Mouse (Mus musculus): Measurements from ENCODE around the gene Armc3. TPM values are rescaled to one million over a fixed set of nuclear protein-coding genes. Genes with fewer than 3 reads are reported as not detected.
"Not testable (repeated sequence)": the region's sequence is repeated elsewhere in the genome, so short reads cannot be mapped to it uniquely, and the experiment has no call there.

The Armc3 gene
- polyA plus RNA-seq, 1 experiment from 2014 or later, result 0.13 TPM

GRCm38 (mm10) chr2:19292366-19292765 is 93.3 kb downstream of the Armc3 start:
- 56% methylated on average over 3 of the region's 3 CpGs for WGBS (ENCODE audit: insufficient replicate concordance)
- Histone ChIP-seq H3K4me3 (ENCODE audit: low read depth, low read length) (no peak overlapping the region), H3K9me3 (replicated peaks; ENCODE audit: control insufficient read depth, low read length) (no peaks in the 10 kb centered on the region), H3K4me2 (no peak overlapping the region), H3K4me1 (ENCODE audit: control insufficient read depth, insufficient read depth, low read length) (no peaks in the 10 kb centered on the region), H3K9ac (ENCODE audit: low read depth, low read length) (no peak overlapping the region), H3K36me3 (ENCODE audit: control insufficient read depth, insufficient read depth, low read length) (no peaks in the 10 kb centered on the region), H3K27ac (ENCODE audit: low read depth, low read length) (no peak overlapping the region), H3K27me3 (ENCODE audit: control insufficient read depth, insufficient read depth, low read length) (no peaks in the 10 kb centered on the region)
- no peak for ATAC-seq (replicated peaks; ENCODE audit: insufficient number of reproducible peaks, low FRiP score, low TSS enrichment)

- H3K4me1 ChIP-seq (ENCODE audit: control insufficient read depth, insufficient read depth, low read length), result no peaks in the 10 kb centered on the region
- H3K4me2 ChIP-seq, result no peak overlapping the region
- no peak for ATAC-seq (replicated peaks; ENCODE audit: insufficient number of reproducible peaks, low FRiP score, low TSS enrichment)
- H3K9ac ChIP-seq (ENCODE audit: low read depth, low read length), result no peak overlapping the region
- H3K4me3 ChIP-seq (ENCODE audit: low read depth, low read length), result no peak overlapping the region
- H3K27ac ChIP-seq (ENCODE audit: low read depth, low read length), result no peak overlapping the region
- no peaks in the 10 kb centered on the region for H3K27me3 ChIP-seq (ENCODE audit: control insufficient read depth, insufficient read depth, low read length)
- no peaks in the 10 kb centered on the region for H3K36me3 ChIP-seq (ENCODE audit: control insufficient read depth, insufficient read depth, low read length)
- WGBS (ENCODE audit: insufficient replicate concordance), result 76% methylated on average over 9 of the region's 9 CpGs
- no peaks in the 10 kb centered on the region for H3K9me3 ChIP-seq (replicated peaks; ENCODE audit: control insufficient read depth, low read length)
Measured at GRCm38 (mm10) chr2:19300345-19301089, 101.4 kb downstream of the Armc3 start.

GRCm38 (mm10) chr2:19301251-19301650 is 102.1 kb downstream of the Armc3 start:
- no peak overlapping the region for H3K9ac ChIP-seq (ENCODE audit: low read depth, low read length)
- H3K4me2 ChIP-seq, result 0 out of 2 replicates have a peak overlapping the region, but pooled peaks have one; percentile 2
- no peaks in the 10 kb centered on the region for H3K4me1 ChIP-seq (ENCODE audit: control insufficient read depth, insufficient read depth, low read length)
- no peak overlapping the region for H3K4me3 ChIP-seq (ENCODE audit: low read depth, low read length)
- no peaks in the 10 kb centered on the region for H3K9me3 ChIP-seq (replicated peaks; ENCODE audit: control insufficient read depth, low read length)
- no peaks in the 10 kb centered on the region for H3K36me3 ChIP-seq (ENCODE audit: control insufficient read depth, insufficient read depth, low read length)
- H3K27ac ChIP-seq (ENCODE audit: low read depth, low read length), result no peak overlapping the region
- ATAC-seq (replicated peaks; ENCODE audit: insufficient number of reproducible peaks, low FRiP score, low TSS enrichment), result no peak
- 12% methylated on average over 6 of the region's 6 CpGs for WGBS (ENCODE audit: insufficient replicate concordance)
- no peaks in the 10 kb centered on the region for H3K27me3 ChIP-seq (ENCODE audit: control insufficient read depth, insufficient read depth, low read length)

GRCm38 (mm10) chr2:19303087-19303486 is 104.0 kb downstream of the Armc3 start:
- not testable (repeated sequence) for H3K9ac ChIP-seq (ENCODE audit: low read depth, low read length); ATAC-seq (replicated peaks; ENCODE audit: insufficient number of reproducible peaks, low FRiP score, low TSS enrichment); H3K9me3 ChIP-seq (replicated peaks; ENCODE audit: control insufficient read depth, low read length); H3K36me3 ChIP-seq (ENCODE audit: control insufficient read depth, insufficient read depth, low read length); H3K27ac ChIP-seq (ENCODE audit: low read depth, low read length); H3K4me1 ChIP-seq (ENCODE audit: control insufficient read depth, insufficient read depth, low read length); H3K4me3 ChIP-seq (ENCODE audit: low read depth, low read length); H3K27me3 ChIP-seq (ENCODE audit: control insufficient read depth, insufficient read depth, low read length); H3K4me2 ChIP-seq
- 70% methylated on average over 3 of the region's 3 CpGs for WGBS (ENCODE audit: insufficient replicate concordance)

- H3K4me2 ChIP-seq, result no peak overlapping the region
- H3K9ac ChIP-seq (ENCODE audit: low read depth, low read length), result no peak overlapping the region
- no peaks in the 10 kb centered on the region for H3K36me3 ChIP-seq (ENCODE audit: control insufficient read depth, insufficient read depth, low read length)
- H3K4me1 ChIP-seq (ENCODE audit: control insufficient read depth, insufficient read depth, low read length), result no peaks in the 10 kb centered on the region
- no peaks in the 10 kb centered on the region for H3K27me3 ChIP-seq (ENCODE audit: control insufficient read depth, insufficient read depth, low read length)
- no peak overlapping the region for H3K27ac ChIP-seq (ENCODE audit: low read depth, low read length)
- 81% methylated on average over 3 of the region's 3 CpGs for WGBS (ENCODE audit: insufficient replicate concordance)
- H3K9me3 ChIP-seq (replicated peaks; ENCODE audit: control insufficient read depth, low read length), result peaks cover 3% of the 10 kb centered on the region
- ATAC-seq (replicated peaks; ENCODE audit: insufficient number of reproducible peaks, low FRiP score, low TSS enrichment), result no peak
- no peak overlapping the region for H3K4me3 ChIP-seq (ENCODE audit: low read depth, low read length)
Measured at GRCm38 (mm10) chr2:19310498-19310897, 111.4 kb downstream of the Armc3 start.

- H3K9ac ChIP-seq (ENCODE audit: low read depth, low read length), result no peak overlapping the region
- WGBS (ENCODE audit: insufficient replicate concordance), result 48% methylated on average over 11 of the region's 11 CpGs
- ATAC-seq (replicated peaks; ENCODE audit: insufficient number of reproducible peaks, low FRiP score, low TSS enrichment), result no peak
- no peaks in the 10 kb centered on the region for H3K4me1 ChIP-seq (ENCODE audit: control insufficient read depth, insufficient read depth, low read length)
- no peak overlapping the region for H3K27ac ChIP-seq (ENCODE audit: low read depth, low read length)
- H3K27me3 ChIP-seq (ENCODE audit: control insufficient read depth, insufficient read depth, low read length), result no peaks in the 10 kb centered on the region
- no peak overlapping the region for H3K4me2 ChIP-seq
- no peaks in the 10 kb centered on the region for H3K36me3 ChIP-seq (ENCODE audit: control insufficient read depth, insufficient read depth, low read length)
- no peak overlapping the region for H3K4me3 ChIP-seq (ENCODE audit: low read depth, low read length)
- peaks cover 4% of the 10 kb centered on the region for H3K9me3 ChIP-seq (replicated peaks; ENCODE audit: control insufficient read depth, low read length)
Measured at GRCm38 (mm10) chr2:19316056-19316455, 117.0 kb downstream of the Armc3 start.

GRCm38 (mm10) chr2:19316691-19317090 is 117.6 kb downstream of the Armc3 start:
- Histone ChIP-seq H3K4me1 (ENCODE audit: control insufficient read depth, insufficient read depth, low read length) (no peaks in the 10 kb centered on the region), H3K36me3 (ENCODE audit: control insufficient read depth, insufficient read depth, low read length) (no peaks in the 10 kb centered on the region), H3K4me3 (ENCODE audit: low read depth, low read length) (no peak overlapping the region), H3K9me3 (replicated peaks; ENCODE audit: control insufficient read depth, low read length) (peaks cover 4% of the 10 kb centered on the region), H3K27me3 (ENCODE audit: control insufficient read depth, insufficient read depth, low read length) (no peaks in the 10 kb centered on the region), H3K4me2 (no peak overlapping the region), H3K27ac (ENCODE audit: low read depth, low read length) (no peak overlapping the region), H3K9ac (ENCODE audit: low read depth, low read length) (no peak overlapping the region)
- WGBS (ENCODE audit: insufficient replicate concordance), result 71% methylated on average over 4 of the region's 4 CpGs
- ATAC-seq (replicated peaks; ENCODE audit: insufficient number of reproducible peaks, low FRiP score, low TSS enrichment), result no peak

- not testable (repeated sequence) for H3K27ac ChIP-seq (ENCODE audit: low read depth, low read length); H3K4me3 ChIP-seq (ENCODE audit: low read depth, low read length); ATAC-seq (replicated peaks; ENCODE audit: insufficient number of reproducible peaks, low FRiP score, low TSS enrichment); H3K4me1 ChIP-seq (ENCODE audit: control insufficient read depth, insufficient read depth, low read length); H3K36me3 ChIP-seq (ENCODE audit: control insufficient read depth, insufficient read depth, low read length); H3K27me3 ChIP-seq (ENCODE audit: control insufficient read depth, insufficient read depth, low read length); H3K4me2 ChIP-seq; H3K9ac ChIP-seq (ENCODE audit: low read depth, low read length); H3K9me3 ChIP-seq (replicated peaks; ENCODE audit: control insufficient read depth, low read length)
- WGBS (ENCODE audit: insufficient replicate concordance), result 53% methylated on average over 2 of the region's 2 CpGs
Measured at GRCm38 (mm10) chr2:19317151-19317812, 118.2 kb downstream of the Armc3 start.

GRCm38 (mm10) chr2:19318499-19318898 is 119.4 kb downstream of the Armc3 start:
- no peak overlapping the region for H3K9ac ChIP-seq (ENCODE audit: low read depth, low read length)
- no peaks in the 10 kb centered on the region for H3K36me3 ChIP-seq (ENCODE audit: control insufficient read depth, insufficient read depth, low read length)
- H3K4me2 ChIP-seq, result no peak overlapping the region
- WGBS (ENCODE audit: insufficient replicate concordance), result 67% methylated on average over 4 of the region's 4 CpGs
- H3K9me3 ChIP-seq (replicated peaks; ENCODE audit: control insufficient read depth, low read length), result peaks cover 4% of the 10 kb centered on the region
- no peak overlapping the region for H3K4me3 ChIP-seq (ENCODE audit: low read depth, low read length)
- no peaks in the 10 kb centered on the region for H3K27me3 ChIP-seq (ENCODE audit: control insufficient read depth, insufficient read depth, low read length)
- ATAC-seq (replicated peaks; ENCODE audit: insufficient number of reproducible peaks, low FRiP score, low TSS enrichment), result no peak
- no peak overlapping the region for H3K27ac ChIP-seq (ENCODE audit: low read depth, low read length)
- H3K4me1 ChIP-seq (ENCODE audit: control insufficient read depth, insufficient read depth, low read length), result no peaks in the 10 kb centered on the region

Measured in heart, embryonic 11.5 days (tissue).